Mouse (Mus musculus) heart, embryonic 13.5 days (tissue): ENCODE results near the gene Hoxa6. TPM values are rescaled to one million over a fixed set of nuclear protein-coding genes. Genes with fewer than 3 reads are reported as not detected.

Experiments
- ATAC-seq: fragments of 200-750 bp; cut with Nextera tagmentation; 2 replicates; pipeline ENCODE4 v1.8.0; 2017; ENCODE audit warnings: moderate TSS enrichment; ENCODE audit not compliant: insufficient number of reproducible peaks, low FRiP score, low TSS enrichment; ENCODE audit errors: extremely low read depth
- H3K27ac ChIP-seq: fragments of 300-500 bp; sonication (generic); replicated peaks from 2 replicates; pipeline ENCODE4 v1.5.1; 2015; ENCODE audit warnings: moderate library complexity, mild to moderate bottlenecking, inconsistent platforms
- H3K27me3 ChIP-seq: fragments of 300-500 bp; sonication (generic); replicated peaks from 2 replicates; pipeline ENCODE4 v1.6.1; 2015; ENCODE audit warnings: mild to moderate bottlenecking, inconsistent platforms
- H3K36me3 ChIP-seq: fragments of 300-500 bp; sonication (generic); 2 replicates; pipeline ENCODE4 v1.6.1; 2015; ENCODE audit warnings: mild to moderate bottlenecking, inconsistent platforms
- H3K4me1 ChIP-seq: fragments of 300-500 bp; sonication (generic); 2 replicates; pipeline ENCODE4 v1.6.1; 2015; ENCODE audit warnings: inconsistent platforms
- H3K4me2 ChIP-seq: fragments of 300-500 bp; sonication (generic); 2 replicates; pipeline ENCODE4 v1.6.1; 2015; ENCODE audit warnings: inconsistent platforms, mild to moderate bottlenecking, moderate library complexity
- H3K4me3 ChIP-seq: fragments of 300-500 bp; sonication (generic); 2 replicates; pipeline ENCODE4 v1.5.1; 2015; ENCODE audit warnings: moderate library complexity, mild to moderate bottlenecking, inconsistent platforms
- H3K9ac ChIP-seq: fragments of 300-500 bp; sonication (generic); 2 replicates; pipeline ENCODE4 v1.6.1; 2015; ENCODE audit warnings: inconsistent platforms, mild to moderate bottlenecking, moderate library complexity
- H3K9me3 ChIP-seq: fragments of 300-500 bp; sonication (generic); 2 replicates; pipeline ENCODE4 v1.6.1; 2016; ENCODE audit warnings: inconsistent platforms
- WGBS: fragments of 180-500 bp; shearing (Covaris S2); methylation state at CpG from one replicate; pipeline ENCODE4 v1.1.7; 2015; ENCODE audit warnings: mixed read lengths; 5-methylcytosine and 5-hydroxymethylcytosine counted together
- polyA plus RNA-seq: library from polyadenylated mRNA; unstranded; fragments of >200 nt; fragmentation: Nextera tagmentation; extraction: Ambion mirVana; gene quantifications from 2 replicates; pipeline ENCODE4 v1.2.1, GENCODE M21; 2015

The Hoxa6 gene
- polyA plus RNA-seq: 0.40 TPM in 1 of 2 replicates, not detected in the other

DNA sequence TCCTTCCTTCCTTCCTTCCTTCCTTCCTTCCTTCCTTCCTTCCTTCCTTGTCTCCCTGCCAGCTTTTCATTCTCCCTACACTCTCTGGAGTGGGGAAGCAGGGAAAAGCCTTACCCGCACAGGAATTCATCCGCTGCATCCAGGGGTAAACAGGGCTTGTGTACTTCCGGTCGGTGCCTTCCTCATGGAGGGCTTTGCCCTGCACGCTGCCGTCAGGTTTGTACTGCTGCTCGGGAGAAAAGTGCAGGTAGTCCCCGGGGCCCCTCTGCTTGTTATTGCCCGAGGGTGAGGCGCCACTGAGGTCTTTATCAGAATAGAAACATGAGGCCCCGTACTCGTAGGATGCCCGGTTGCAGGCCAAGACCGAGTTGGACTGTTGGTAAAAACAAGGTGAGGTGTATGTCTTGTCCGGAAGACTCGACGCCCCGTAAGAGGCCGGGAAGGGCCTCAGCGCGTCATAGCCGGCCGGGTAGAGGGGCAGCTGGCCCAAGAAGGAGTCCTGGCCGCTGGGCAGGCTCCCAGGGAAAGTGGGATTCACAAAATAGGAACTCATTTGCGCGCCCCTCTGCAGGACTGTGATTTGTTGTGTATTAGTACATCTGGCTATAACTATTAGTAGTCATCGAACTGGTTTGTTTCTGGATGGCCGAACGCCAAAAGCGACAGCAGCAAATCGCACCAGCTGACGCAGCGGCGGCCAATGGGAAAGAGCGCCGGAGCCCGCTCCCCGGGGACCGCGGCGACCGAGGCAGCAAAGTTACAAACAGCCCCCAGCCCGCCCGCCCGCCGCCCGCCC, at the start of gene Hoxa6:
Gene Hoxa6 (minus strand): TSS at position 651 of the 796 bp plus-strand sequence.
- no peaks in the 10 kb centered on the region for H3K36me3 ChIP-seq
- no peak for ATAC-seq
- peak within 1 kb of the TSS; percentile 54 for H3K4me2 ChIP-seq
- peaks cover 100% of the 10 kb centered on the region for H3K27me3 ChIP-seq
- 1% methylated on average over 45 of the region's 47 CpGs for WGBS
- H3K9me3 ChIP-seq: no peaks in the 10 kb centered on the region
- no peak within 1 kb of the TSS for H3K27ac ChIP-seq
- H3K4me3 ChIP-seq: peak within 1 kb of the TSS; percentile 34
- H3K4me1 ChIP-seq: peaks cover 41% of the 10 kb centered on the region
- H3K9ac ChIP-seq: no peak within 1 kb of the TSS

GRCm38 (mm10) chr6:52256956-52257355, 48.4 kb upstream of the Hoxa6 start:
- under 1% methylated on average over 6 of the region's 6 CpGs for WGBS
- H3K9ac ChIP-seq: no peak overlapping the region

DNA sequence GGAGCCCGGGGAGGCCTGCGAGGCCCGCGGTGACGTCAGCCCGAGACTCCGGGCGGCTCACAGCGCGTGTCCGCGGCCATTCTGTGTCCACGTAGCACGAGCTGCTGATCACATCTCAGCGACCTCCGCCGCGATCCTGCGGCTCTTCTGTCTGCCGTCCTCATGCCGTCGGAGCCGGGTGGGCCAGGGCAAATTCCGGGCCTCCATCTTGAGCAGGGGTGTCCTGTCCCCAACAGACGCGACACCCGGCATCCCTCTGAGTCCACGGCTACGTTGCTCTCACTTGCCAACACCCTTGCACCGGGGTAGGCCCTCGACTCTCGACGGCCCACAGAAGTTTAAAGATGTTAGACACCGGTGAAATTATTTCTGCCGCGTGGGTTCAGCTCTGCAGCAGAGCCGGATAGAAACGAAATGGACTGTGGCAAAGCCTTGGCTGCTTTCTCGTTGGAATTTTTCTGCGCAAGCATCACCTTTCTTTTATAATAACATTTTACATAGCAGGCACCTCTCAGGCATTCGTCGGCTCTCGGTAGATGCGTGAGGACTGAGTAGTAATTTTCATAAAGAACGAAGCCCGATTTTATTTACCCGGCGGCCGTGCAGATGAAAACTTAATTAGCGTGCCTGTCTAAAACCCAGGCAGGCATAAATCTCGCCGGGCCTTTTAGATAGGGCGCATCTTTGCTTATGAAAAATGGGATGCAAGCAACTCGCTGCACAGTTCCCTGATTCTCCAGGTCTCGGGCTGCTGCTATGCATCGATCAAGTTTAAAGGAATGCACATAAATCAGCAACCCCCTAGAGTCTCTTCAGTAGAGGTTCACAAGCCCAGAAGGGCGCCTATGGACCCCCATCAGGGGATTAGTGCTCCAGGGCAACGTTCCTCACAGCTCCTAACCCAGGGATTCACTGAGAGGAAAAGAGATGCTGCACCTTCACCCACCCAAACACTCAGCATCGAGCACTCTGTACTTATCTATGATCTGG, 45.3 kb upstream of the Hoxa6 start:
- Histone ChIP-seq H3K36me3 (no peaks in the 10 kb centered on the region), H3K27ac (no peak overlapping the region), H3K4me1 (peaks cover 6% of the 10 kb centered on the region), H3K9ac (no peak overlapping the region), H3K4me2 (0 out of 2 replicates have a peak overlapping the region, but pooled peaks have one; percentile 13), H3K4me3 (peak overlapping the region; percentile 28), H3K9me3 (no peaks in the 10 kb centered on the region), H3K27me3 (peaks cover 95% of the 10 kb centered on the region)
- no peak for ATAC-seq
- 1% methylated on average over 59 of the region's 59 CpGs for WGBS

More at GRCm38 (mm10) chr6:52256956-52257355, 48.4 kb upstream of the Hoxa6 start:
- no peaks in the 10 kb centered on the region for H3K9me3 ChIP-seq
- no peak overlapping the region for H3K4me2 ChIP-seq
- peaks cover 20% of the 10 kb centered on the region for H3K4me1 ChIP-seq
- ATAC-seq: no peak
- H3K4me3 ChIP-seq: no peak overlapping the region
- H3K27ac ChIP-seq: no peak overlapping the region
- peaks cover 93% of the 10 kb centered on the region for H3K27me3 ChIP-seq
- no peaks in the 10 kb centered on the region for H3K36me3 ChIP-seq

- Histone ChIP-seq H3K27me3 (peaks cover 95% of the 10 kb centered on the region), H3K4me2 (no peak overlapping the region), H3K4me3 (no peak overlapping the region; the same call in 1 of the 2 replicates), H3K9me3 (no peaks in the 10 kb centered on the region), H3K27ac (no peak overlapping the region), H3K9ac (no peak overlapping the region), H3K36me3 (no peaks in the 10 kb centered on the region), H3K4me1 (peaks cover 6% of the 10 kb centered on the region)
- 2% methylated on average over 35 of the region's 35 CpGs for WGBS
- ATAC-seq: no peak
These were observed 44.4 kb upstream of the Hoxa6 start for GRCm38 (mm10) chr6:52252775-52253376.

GRCm38 (mm10) chr6:52252016-52252774, 43.7 kb upstream of the Hoxa6 start:
- no peaks in the 10 kb centered on the region for H3K9me3 ChIP-seq
- H3K9ac ChIP-seq: no peak overlapping the region
- H3K4me3 ChIP-seq: no peak overlapping the region
- H3K27ac ChIP-seq: no peak overlapping the region
- 3% methylated on average over 24 of the region's 24 CpGs for WGBS
- H3K4me2 ChIP-seq: no peak overlapping the region
- peaks cover 6% of the 10 kb centered on the region for H3K4me1 ChIP-seq
- ATAC-seq: no peak
- H3K36me3 ChIP-seq: no peaks in the 10 kb centered on the region
- peaks cover 97% of the 10 kb centered on the region for H3K27me3 ChIP-seq

- Histone ChIP-seq H3K27me3 (peaks cover 98% of the 10 kb centered on the region), H3K27ac (no peak overlapping the region), H3K4me1 (peaks cover 6% of the 10 kb centered on the region), H3K9me3 (no peaks in the 10 kb centered on the region), H3K4me2 (no peak overlapping the region), H3K4me3 (no peak overlapping the region), H3K9ac (no peak overlapping the region), H3K36me3 (no peaks in the 10 kb centered on the region)
- no peak for ATAC-seq
- WGBS: 10% methylated on average over 7 of the region's 7 CpGs
These were observed 42.8 kb upstream of the Hoxa6 start for GRCm38 (mm10) chr6:52251177-52251879.

DNA sequence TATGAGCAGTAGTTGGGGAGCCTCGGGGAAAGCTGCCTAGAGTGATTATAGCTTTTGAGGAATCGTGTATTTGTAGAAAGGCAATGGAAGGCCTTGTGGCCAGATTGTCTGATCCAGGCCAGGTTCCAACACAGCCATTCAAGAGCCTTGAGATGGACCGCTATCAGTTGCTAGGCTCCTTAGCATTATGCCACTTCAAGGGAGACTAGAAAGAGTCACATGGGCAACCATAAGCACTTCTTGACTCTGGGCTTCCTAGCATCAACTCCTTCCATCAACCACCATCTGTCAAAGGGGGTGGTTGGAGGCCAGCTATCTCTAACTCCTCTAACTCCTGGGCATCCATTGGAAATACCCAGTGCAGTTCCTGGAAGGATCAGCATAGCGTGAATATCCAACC, 41.3 kb upstream of the Hoxa6 start:
- no peak overlapping the region for H3K27ac ChIP-seq
- H3K36me3 ChIP-seq: no peaks in the 10 kb centered on the region
- H3K9ac ChIP-seq: no peak overlapping the region
- ATAC-seq: no peak
- 2% methylated on average over 4 of the region's 4 CpGs for WGBS
- peaks cover 99% of the 10 kb centered on the region for H3K27me3 ChIP-seq
- H3K4me1 ChIP-seq: peaks cover 11% of the 10 kb centered on the region
- no peak overlapping the region for H3K4me3 ChIP-seq
- no peak overlapping the region for H3K4me2 ChIP-seq
- H3K9me3 ChIP-seq: no peaks in the 10 kb centered on the region

DNA sequence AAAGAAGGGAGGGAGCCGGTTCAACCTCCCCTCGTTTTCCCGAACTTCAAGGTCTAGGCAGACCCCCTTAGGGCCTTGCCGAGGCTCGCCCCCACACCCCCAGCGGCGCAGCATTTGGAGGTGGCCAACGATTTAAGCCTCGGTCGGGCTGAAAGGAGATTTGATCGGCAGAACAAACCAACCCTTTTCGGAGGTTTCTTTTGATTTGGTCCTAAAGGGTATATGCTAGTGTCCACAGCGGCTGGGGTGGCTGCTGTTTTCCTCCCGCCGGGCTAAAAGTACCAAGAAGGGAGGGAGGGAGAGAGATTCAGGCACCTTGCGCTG, 40.9 kb upstream of the Hoxa6 start:
- Histone ChIP-seq H3K4me3 (0 out of 2 replicates have a peak overlapping the region, but pooled peaks have one; percentile 1), H3K4me2 (peak overlapping the region; percentile 2; the same call in 1 of the 2 replicates), H3K36me3 (no peaks in the 10 kb centered on the region), H3K27ac (no peak overlapping the region), H3K9me3 (no peaks in the 10 kb centered on the region), H3K27me3 (peaks cover 99% of the 10 kb centered on the region), H3K9ac (no peak overlapping the region), H3K4me1 (peaks cover 12% of the 10 kb centered on the region)
- under 1% methylated on average over 16 of the region's 16 CpGs for WGBS
- no peak for ATAC-seq

DNA sequence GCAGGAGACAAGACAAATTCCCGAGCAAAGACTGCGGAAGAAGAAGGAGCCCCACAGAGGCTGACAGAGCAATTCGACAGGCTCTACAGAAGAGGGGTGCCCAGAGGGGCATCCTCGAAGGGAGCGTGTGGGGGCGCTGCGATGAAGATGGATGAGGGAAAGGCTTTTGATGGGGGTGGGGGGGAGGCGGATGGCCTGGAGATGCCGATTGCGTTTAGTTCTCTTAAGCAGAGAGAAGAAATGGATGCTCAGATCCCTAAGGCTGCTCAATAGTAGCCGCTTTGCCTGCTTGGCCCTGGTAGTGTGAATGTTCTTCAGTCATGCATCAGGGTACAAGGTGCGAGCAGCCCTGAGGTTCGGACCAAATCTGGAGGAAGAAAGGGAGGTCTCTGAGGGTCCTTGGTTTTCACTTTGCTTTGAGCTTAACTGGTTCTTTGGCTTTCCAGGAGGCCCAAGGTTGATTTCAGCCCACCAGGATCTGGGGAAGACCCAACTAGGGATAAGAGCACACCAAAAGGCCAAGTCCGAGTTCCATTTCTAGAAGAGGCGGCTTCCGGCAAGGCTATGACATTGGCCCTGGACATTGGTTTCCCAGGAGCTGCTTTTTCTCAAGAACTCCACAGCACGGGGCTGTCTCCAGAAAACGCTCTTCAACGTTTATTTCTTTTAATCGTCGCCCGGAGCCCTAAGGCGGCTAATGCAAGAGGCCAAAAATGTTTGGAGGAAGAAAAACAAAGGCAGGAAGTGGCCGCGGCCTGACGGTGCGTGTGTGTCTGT, 40.3 kb upstream of the Hoxa6 start:
- no peak overlapping the region for H3K27ac ChIP-seq
- no peak overlapping the region for H3K9ac ChIP-seq
- H3K4me3 ChIP-seq: 0 out of 2 replicates have a peak overlapping the region, but pooled peaks have one; percentile 1
- peaks cover 99% of the 10 kb centered on the region for H3K27me3 ChIP-seq
- WGBS: 1% methylated on average over 27 of the region's 27 CpGs
- no peak for ATAC-seq
- H3K9me3 ChIP-seq: no peaks in the 10 kb centered on the region
- H3K36me3 ChIP-seq: no peaks in the 10 kb centered on the region
- peaks cover 12% of the 10 kb centered on the region for H3K4me1 ChIP-seq
- H3K4me2 ChIP-seq: peak overlapping the region; percentile 2; the same call in 1 of the 2 replicates
